Mouse (Mus musculus) right cerebral cortex, postnatal 25 days (tissue): Measurements from ENCODE around the gene Gm527.

ENCODE experiments used
- DNase-seq: peaks from one replicate; pipeline ENCODE4 v3.0.0; 2022

The Gm527 gene

GRCm38 (mm10) chr12:64917578-64918471 is at the start of gene Gm527:
Gene Gm527 (plus strand): TSS chr12:64917906.
- DNase-seq, result peak; percentile 93

GRCm38 (mm10) chr12:64871103-64871502 is 46.6 kb upstream of the Gm527 start:
- no peak for DNase-seq

- peak; percentile 48 for DNase-seq
Observed at GRCm38 (mm10) chr12:64897060-64897730, 20.5 kb upstream of the Gm527 start.

- peak; percentile 11 for DNase-seq
Observed at GRCm38 (mm10) chr12:64902506-64902905, 15.2 kb upstream of the Gm527 start.

- no peak for DNase-seq
Observed at GRCm38 (mm10) chr12:64903186-64903585, 14.5 kb upstream of the Gm527 start.

- DNase-seq, result no peak
Observed at GRCm38 (mm10) chr12:64912996-64913395, 4.7 kb upstream of the Gm527 start.

- DNase-seq, result no peak
Observed at GRCm38 (mm10) chr12:64916735-64917134, 971 bp upstream of the Gm527 start.

GRCm38 (mm10) chr12:64937493-64937892 is 19.8 kb downstream of the Gm527 start:
- DNase-seq, result no peak

GRCm38 (mm10) chr12:64964560-64964959 is 46.9 kb downstream of the Gm527 start:
- no peak for DNase-seq

- peak; percentile 99 for DNase-seq
Observed at GRCm38 (mm10) chr12:64965124-64966026, 47.7 kb downstream of the Gm527 start, which contains the start of the genes Klhl28 and Togaram1. Gene Klhl28 (minus strand): TSS chr12:64965534. Gene Togaram1 (plus strand): TSS chr12:64965804.

GRCm38 (mm10) chr12:64966101-64966631 is 48.5 kb downstream of the Gm527 start:
- DNase-seq, result peak; percentile 56

- DNase-seq, result no peak
Observed at GRCm38 (mm10) chr12:64966652-64967435, 49.1 kb downstream of the Gm527 start.

- DNase-seq, result no peak
Observed at GRCm38 (mm10) chr12:64967470-64967869, 49.8 kb downstream of the Gm527 start.

- DNase-seq, result no peak
Observed at GRCm38 (mm10) chr12:64968067-64968466, 50.4 kb downstream of the Gm527 start.

- DNase-seq, result no peak
Observed at GRCm38 (mm10) chr12:64971399-64971798, 53.7 kb downstream of the Gm527 start.

- no peak for DNase-seq
Observed at GRCm38 (mm10) chr12:64972063-64972462, 54.4 kb downstream of the Gm527 start.
